Mouse (Mus musculus) forelimb bud, embryonic 11.5 days (tissue): Measurements from ENCODE around the gene Setd2.

Experiments
- DNase-seq: peaks from one replicate; pipeline ENCODE4 v3.0.0-alpha.2; 2012; ENCODE audit warnings: low read depth, low spot score

Gene Setd2

GRCm38 (mm10) chr9:110532538-110533291 lies at the start of gene Setd2:
Setd2 (plus strand) TSS chr9:110532597.
- DNase-seq: peak; percentile 41

GRCm38 (mm10) chr9:110488841-110489240 lies 43.6 kb upstream of the Setd2 start:
- DNase-seq: no peak

DNA sequence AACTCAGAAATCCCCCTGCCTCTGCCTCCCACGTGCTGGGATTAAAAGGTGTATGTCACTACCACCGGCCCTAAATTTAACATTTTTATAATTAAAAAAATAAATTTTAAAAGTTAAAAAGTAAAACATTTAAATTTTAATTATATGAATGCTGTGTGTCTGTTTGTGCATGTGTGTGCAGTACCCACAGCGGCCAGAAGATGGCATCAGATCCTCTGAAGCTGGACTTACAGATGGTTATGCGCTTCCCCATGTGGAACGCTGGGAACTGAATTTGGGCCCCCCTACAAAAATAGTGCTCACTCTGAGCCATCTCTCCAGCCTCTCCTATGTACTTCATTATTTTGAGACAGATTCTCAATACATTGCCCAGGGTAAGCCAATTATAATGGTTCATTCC lies 41.5 kb upstream of the Setd2 start:
- no peak for DNase-seq

GRCm38 (mm10) chr9:110525737-110526136 lies 6.7 kb upstream of the Setd2 start:
- no peak for DNase-seq

- DNase-seq: no peak
Measured at GRCm38 (mm10) chr9:110529002-110529737, 3.2 kb upstream of the Setd2 start.

DNA sequence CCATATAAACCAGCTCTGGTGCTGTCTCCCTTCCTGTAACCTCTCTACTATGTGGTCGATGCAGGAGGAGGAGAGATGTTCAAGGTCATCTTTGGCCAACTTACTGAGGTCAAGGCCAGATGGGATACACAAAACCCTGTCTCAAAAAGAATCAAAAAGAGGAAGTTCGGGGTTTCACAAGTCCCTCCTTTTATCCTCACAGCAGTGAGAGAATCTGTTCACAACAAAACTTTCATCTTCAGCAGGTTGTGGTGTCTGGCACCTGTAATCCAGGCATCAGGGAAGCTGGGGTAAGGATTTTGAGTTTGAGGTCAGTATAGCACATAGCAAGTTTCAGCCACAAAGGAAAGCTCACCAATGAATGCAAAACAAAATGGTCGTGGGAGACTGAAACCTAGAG lies 1.7 kb upstream of the Setd2 start:
- DNase-seq: no peak

DNA sequence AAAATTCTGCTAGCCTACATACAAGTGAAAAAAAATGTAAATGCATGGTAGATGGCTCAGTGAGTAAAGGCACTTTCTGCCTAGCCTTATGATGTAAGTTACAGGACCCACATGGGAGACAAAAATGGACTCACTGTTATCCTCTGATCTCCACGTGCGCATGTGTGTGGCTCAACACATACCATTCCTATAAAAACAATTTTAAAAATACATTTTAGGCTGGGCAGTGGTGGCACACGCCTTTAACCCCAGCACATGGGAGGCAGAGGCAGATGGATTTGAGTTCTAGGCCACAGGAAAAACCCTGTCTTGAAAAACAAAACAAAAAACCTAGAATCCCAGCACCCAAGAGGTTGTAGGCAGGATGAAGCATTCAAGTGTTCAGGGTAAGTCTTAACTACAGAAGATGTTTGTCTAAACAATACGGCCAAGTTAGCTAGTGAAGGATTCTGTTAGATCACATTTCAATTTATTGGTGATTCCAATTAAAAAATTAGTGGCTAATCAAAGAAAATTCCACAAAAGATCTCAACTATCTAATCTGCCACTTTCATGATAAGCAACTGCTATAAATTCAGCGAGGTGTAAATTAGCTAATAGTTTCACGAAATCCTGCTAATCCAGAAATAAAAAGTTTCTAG lies 1.1 kb upstream of the Setd2 start:
- DNase-seq: peak; percentile 18

DNA sequence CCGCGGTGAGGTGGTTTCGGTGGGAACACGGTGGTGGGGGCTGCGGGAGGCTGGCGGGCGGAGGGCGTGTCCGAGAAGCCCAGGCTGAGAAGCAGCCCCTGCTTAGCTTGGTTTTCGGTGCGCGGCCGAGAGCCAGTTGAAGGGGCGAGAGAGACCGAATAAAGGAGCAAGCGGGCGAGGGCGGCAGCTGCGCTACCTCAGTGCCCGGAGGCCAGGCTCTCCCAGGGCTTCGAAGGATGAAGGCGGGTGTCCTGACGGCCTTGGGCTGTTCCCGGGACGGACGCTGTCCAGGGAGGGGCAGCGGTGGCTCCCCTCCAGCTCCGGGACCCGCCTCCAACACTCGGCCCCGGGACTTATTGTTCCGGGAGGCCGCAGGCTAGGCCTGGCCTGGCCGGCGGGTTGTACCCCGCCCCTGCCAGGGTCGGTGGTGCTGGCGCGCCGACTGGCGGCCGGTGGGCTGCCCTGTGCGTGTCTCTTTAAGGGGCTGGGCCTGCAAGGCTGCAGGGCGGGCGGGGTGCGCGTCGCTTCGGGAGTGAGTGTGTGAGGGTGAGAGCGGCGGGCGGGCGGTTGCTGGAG lies 395 bp upstream of the Setd2 start:
- peak; percentile 95 for DNase-seq

DNA sequence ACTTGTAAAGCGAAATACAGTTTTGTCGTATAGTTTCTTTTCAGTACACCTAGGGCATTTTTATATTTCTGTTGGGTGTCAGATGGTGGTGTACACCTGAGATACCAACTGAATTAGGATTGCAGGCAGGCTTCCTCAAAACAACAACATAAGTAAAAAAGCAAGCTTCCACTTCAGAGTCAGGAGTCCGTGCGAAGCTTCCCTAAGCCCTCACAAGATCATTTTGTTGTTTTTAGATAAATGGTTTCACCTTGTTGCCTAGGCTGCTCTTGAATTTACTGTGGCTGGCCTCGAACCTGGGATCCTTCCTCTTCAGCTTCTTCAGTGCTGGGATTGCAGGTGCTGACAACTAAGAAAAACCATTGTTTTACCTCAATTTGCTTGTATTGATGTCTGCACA lies 1.2 kb downstream of the Setd2 start:
- DNase-seq: no peak

DNA sequence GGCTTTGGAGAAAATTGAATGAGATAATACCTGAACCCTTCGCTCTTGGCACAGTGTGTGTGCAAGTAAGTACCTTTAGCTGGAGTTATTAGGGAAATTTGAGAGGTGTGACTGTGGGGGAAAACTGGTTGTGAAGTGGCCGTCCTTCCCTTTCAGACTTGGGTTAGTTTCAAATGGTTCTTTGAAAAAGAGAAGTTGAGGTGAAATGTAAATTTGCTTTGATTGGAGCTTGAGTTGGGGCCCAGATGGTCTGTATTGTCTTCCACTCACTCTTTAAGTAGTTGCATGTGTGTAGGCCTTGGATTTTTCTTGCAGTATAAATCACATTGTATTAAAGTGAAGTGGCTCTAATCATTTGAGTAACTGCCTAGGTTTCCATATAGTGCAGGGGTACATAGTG lies 2.7 kb downstream of the Setd2 start:
- no peak for DNase-seq

- DNase-seq: no peak
Measured at GRCm38 (mm10) chr9:110536636-110537035, 4.2 kb downstream of the Setd2 start.

DNA sequence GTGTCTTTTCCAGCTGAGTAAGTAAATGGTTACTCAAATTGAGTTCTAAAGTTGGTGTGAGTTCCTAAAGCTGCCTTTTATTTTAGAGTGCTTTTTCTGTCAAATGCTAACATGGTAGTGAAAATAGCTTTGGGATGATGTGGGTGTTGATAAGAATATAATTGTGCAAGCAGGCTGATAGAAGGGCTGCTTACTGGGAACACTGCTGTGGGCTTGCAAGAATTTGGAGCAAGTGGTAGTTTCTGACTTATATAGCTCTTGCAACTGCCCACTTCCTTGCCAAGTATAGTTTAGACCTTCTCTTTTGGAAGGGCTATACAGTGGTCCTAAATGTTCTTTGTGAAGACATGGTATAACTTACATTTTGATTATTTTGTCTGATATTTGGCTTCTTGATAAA lies 6.1 kb downstream of the Setd2 start:
- no peak for DNase-seq

- no peak for DNase-seq
Measured at GRCm38 (mm10) chr9:110541988-110542387, 9.6 kb downstream of the Setd2 start.

DNA sequence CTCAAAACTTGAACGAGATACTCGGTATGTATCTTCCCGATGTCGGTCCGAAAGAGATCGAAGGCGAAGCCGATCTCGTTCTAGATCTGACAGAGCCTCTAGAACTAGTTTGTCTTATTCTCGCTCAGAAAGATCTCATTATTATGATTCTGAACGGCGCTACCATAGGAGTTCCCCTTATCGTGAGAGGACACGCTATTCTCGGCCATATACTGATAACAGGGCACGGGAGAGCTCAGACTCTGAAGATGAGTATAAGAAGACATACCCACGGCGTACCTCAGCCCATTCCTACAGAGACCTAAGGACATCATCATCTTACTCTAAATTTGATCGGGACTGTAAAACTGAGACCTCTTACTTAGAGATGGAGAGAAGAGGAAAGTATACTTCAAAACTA lies 15.9 kb downstream of the Setd2 start:
- no peak for DNase-seq

GRCm38 (mm10) chr9:110568309-110568708 lies 35.9 kb downstream of the Setd2 start:
- no peak for DNase-seq

- DNase-seq: no peak
Measured at GRCm38 (mm10) chr9:110582161-110582560, 49.8 kb downstream of the Setd2 start.

DNA sequence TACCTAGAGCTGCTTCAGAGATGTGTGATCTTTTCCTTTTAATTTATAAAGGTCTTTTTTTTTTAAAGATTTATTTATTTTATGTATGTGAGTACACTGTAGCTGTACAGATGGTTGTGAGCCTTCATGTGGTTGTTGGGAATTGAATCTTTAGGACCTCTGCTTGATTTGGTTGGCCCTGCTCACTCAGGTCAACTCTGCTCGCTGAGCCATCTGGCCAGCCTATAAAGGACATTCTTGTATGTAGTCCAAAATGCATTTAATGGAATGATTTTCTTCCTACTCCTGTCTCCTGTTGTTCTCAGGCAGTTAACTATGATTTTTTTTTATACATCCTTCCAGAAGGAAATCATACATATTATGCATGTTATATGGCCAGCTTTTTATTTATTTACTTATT lies 51.1 kb downstream of the Setd2 start:
- DNase-seq: no peak

GRCm38 (mm10) chr9:110611471-110611870 lies 79.1 kb downstream of the Setd2 start:
- no peak for DNase-seq

DNA sequence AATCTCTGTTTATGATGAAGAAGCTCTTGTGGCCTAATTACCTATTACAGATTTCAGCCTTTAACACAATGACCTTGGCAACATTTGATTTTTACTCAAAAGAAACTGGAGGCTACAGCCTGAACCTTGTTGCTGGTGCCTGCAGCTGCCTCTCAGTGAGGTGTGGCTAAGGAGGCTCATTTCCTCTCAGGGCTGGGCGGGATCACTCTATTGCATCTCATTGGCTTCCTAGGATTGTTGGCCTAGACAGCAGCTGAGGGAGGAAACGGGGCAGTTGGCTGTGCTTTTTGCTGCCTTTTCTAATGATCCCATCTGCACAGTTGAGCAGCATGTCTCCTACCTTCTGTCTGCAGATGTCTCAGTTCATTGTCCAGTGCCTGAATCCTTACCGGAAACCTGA lies 84.7 kb downstream of the Setd2 start:
- no peak for DNase-seq

GRCm38 (mm10) chr9:110620180-110620579 lies 87.8 kb downstream of the Setd2 start:
- no peak for DNase-seq

- DNase-seq: no peak
Measured at GRCm38 (mm10) chr9:110620685-110621084, 88.3 kb downstream of the Setd2 start.

GRCm38 (mm10) chr9:110622621-110623219 lies 90.3 kb downstream of the Setd2 start:
- no peak for DNase-seq
